Mouse (Mus musculus) retina, postnatal 7 days (tissue): ENCODE measurements around the gene Lca5l.

ENCODE experiments used
- DNase-seq: peaks from one replicate; pipeline ENCODE4 v3.0.0-alpha.2; 2012; ENCODE audit warnings: low read depth, low spot score

Lca5l gene

DNA sequence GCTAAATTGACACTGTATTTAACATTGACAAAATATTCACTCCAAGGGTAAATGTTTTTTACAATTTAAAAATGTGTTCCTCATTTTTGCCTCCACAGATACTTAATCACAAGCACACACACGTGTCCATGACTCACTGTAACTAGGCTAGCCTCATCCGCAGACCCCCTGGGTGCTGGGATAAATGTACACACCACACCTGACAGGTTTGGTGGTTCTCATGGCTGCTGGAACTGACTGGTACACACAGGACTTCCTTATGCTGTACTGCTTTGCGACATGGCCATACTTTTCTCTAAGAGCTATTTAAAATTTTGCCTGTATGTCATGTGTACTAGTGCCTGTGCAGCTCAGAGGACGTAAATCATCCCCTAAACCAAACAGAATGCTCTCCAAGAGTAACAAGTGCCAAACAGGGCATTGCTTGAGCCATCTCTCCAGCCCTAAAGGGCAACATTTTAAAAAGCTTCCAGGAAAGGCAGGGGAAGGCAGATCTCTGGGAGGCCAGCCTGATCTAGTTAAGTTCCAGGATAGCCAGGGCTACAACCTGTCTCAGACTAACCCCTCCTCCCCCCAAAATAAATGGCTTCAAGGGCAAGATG is 71.9 kb downstream of the Lca5l start:
- no peak for DNase-seq

GRCm38 (mm10) chr16:96114729-96115128 is 77.3 kb downstream of the Lca5l start:
- no peak for DNase-seq

GRCm38 (mm10) chr16:96112769-96113168 is 79.3 kb downstream of the Lca5l start:
- DNase-seq = no peak

DNA sequence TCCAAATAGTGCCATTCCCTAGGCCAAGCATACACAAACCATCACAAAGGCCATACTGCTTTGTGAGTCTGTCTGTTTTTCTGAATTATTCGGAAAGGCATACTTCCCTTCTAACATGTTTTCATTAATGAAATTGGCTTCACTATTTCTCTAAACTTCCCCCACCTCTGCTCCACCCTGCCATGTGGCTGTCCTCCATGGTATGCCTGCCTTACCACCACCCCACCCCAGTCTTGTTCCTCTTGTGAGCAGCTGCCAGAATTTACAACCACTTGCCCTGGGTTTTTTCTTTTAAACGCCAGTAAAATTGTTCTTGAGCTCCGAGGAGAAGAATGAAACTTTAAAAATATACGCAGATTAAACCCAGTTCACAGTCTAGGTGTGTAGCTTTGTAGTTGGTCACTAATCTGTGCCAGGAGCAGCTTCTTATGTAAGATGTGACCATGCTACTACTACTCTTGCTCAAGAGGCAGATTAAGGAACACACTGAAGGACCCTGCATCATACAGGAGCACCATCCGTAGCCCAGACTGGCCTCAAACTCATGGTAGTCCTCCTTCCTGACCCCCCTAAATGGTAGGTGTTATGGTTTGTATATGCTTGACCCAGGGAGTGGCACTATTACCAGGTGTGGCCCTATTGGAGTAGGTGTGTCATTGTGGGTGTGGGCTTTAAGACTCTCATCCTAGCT is 81.3 kb downstream of the Lca5l start:
- DNase-seq = no peak

DNA sequence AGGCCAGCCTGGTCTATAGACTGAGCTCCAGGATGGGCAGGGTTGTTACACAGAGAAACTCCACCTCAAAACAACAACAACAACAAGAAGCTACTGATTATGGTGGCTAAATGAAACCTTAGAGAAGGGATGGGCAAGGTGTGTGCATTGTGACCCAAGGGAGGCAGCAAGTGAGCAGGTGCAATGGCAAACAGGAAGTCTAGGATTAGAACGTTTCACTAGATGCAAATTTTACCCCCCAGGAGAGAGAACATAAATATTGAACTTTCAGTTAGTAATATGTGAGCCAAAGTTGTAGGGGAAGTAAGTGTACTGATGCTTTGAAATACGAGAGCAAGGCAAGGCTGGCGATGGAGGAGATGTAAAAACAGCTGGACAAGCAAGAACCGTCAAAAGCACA is 82.4 kb downstream of the Lca5l start:
- no peak for DNase-seq
